Mouse (Mus musculus) thymus, postnatal 14 days (tissue): ENCODE measurements around the gene Zbtb38.

ENCODE experiments used
- DNase-seq: peaks from one replicate; pipeline ENCODE4 v3.0.0; 2021

Gene Zbtb38

GRCm38 (mm10) chr9:96635899-96636298, 116.7 kb downstream of the Zbtb38 start:
- DNase-seq, result no peak

GRCm38 (mm10) chr9:96635176-96635575, 117.5 kb downstream of the Zbtb38 start:
- no peak for DNase-seq

GRCm38 (mm10) chr9:96633771-96634170, 118.9 kb downstream of the Zbtb38 start:
- DNase-seq, result peak; percentile 40
